Mouse (Mus musculus): ENCODE measurements around the gene Gm29094.
A peak's percentile ranks its signal among the peaks of the same experiment; 100 is the strongest.
"Not testable (repeated sequence)": the region's sequence is repeated elsewhere in the genome, so short reads cannot be mapped to it uniquely, and the experiment has no call there.

Gene Gm29094

GRCm38 (mm10) chr9:89198969-89199416, at the start of gene Gm29094, which contains the start of gene Bcl2a1b:
Gene Gm29094, plus strand, starts transcription at chr9:89199379.
Gene Bcl2a1b, plus strand, starts transcription at chr9:89199209.
- DNase-seq, result not testable (repeated sequence)

GRCm38 (mm10) chr9:89172539-89172938, 26.6 kb upstream of the Gm29094 start:
- DNase-seq, result not testable (repeated sequence)

GRCm38 (mm10) chr9:89178833-89179232, 20.3 kb upstream of the Gm29094 start:
- DNase-seq, result peak; percentile 3

- not testable (repeated sequence) for DNase-seq
Observed at GRCm38 (mm10) chr9:89179469-89179868, 19.7 kb upstream of the Gm29094 start.

- not testable (repeated sequence) for DNase-seq
Observed at GRCm38 (mm10) chr9:89187006-89187405, 12.2 kb upstream of the Gm29094 start.

GRCm38 (mm10) chr9:89195483-89195882, 3.7 kb upstream of the Gm29094 start:
- not testable (repeated sequence) for DNase-seq

- DNase-seq, result not testable (repeated sequence)
Observed at GRCm38 (mm10) chr9:89197509-89197908, 1.7 kb upstream of the Gm29094 start.

- DNase-seq, result not testable (repeated sequence)
Observed at GRCm38 (mm10) chr9:89198349-89198748, 830 bp upstream of the Gm29094 start.

GRCm38 (mm10) chr9:89202256-89202655, 3.1 kb downstream of the Gm29094 start:
- DNase-seq, result not testable (repeated sequence)

- not testable (repeated sequence) for DNase-seq
Observed at GRCm38 (mm10) chr9:89208939-89209338, 9.8 kb downstream of the Gm29094 start.

- peak; percentile 8 for DNase-seq
Observed at GRCm38 (mm10) chr9:89210353-89211064, 11.3 kb downstream of the Gm29094 start, which contains the start of gene Mthfs. Gene Mthfs, plus strand, starts transcription at chr9:89210676.

- peak; percentile 2 for DNase-seq
Observed at GRCm38 (mm10) chr9:89211065-89211858, 12.1 kb downstream of the Gm29094 start.

GRCm38 (mm10) chr9:89212428-89212827, 13.2 kb downstream of the Gm29094 start:
- DNase-seq, result not testable (repeated sequence)

GRCm38 (mm10) chr9:89218174-89218573, 19.0 kb downstream of the Gm29094 start:
- not testable (repeated sequence) for DNase-seq

GRCm38 (mm10) chr9:89219668-89220067, 20.5 kb downstream of the Gm29094 start:
- DNase-seq, result not testable (repeated sequence)

GRCm38 (mm10) chr9:89220704-89221287, 21.6 kb downstream of the Gm29094 start:
- not testable (repeated sequence) for DNase-seq

GRCm38 (mm10) chr9:89226071-89226470, 26.9 kb downstream of the Gm29094 start:
- DNase-seq, result peak; percentile 16

GRCm38 (mm10) chr9:89228122-89228521, 28.9 kb downstream of the Gm29094 start:
- DNase-seq, result no peak

- DNase-seq, result not testable (repeated sequence)
Observed at GRCm38 (mm10) chr9:89230897-89231497, 31.8 kb downstream of the Gm29094 start.

- not testable (repeated sequence) for DNase-seq
Observed at GRCm38 (mm10) chr9:89237131-89237530, 38.0 kb downstream of the Gm29094 start.

- DNase-seq, result not testable (repeated sequence)
Observed at GRCm38 (mm10) chr9:89238976-89239505, 39.9 kb downstream of the Gm29094 start.

- DNase-seq, result not testable (repeated sequence)
Observed at GRCm38 (mm10) chr9:89240516-89241019, 41.4 kb downstream of the Gm29094 start.

Measured in retina, postnatal 1 day (tissue).